Mouse (Mus musculus) heart, adult 9 months (tissue): ENCODE data around the gene Srpk1.

Source experiments
- DNase-seq, 2 experiments: peaks; one replicate each; pipeline ENCODE4 v3.0.0; 2022; ENCODE audit warnings: low spot score in 2 of 2

Gene Srpk1

GRCm38 (mm10) chr17:28615332-28615731, 7.2 kb downstream of the Srpk1 start:
- no peak for DNase-seq

DNA sequence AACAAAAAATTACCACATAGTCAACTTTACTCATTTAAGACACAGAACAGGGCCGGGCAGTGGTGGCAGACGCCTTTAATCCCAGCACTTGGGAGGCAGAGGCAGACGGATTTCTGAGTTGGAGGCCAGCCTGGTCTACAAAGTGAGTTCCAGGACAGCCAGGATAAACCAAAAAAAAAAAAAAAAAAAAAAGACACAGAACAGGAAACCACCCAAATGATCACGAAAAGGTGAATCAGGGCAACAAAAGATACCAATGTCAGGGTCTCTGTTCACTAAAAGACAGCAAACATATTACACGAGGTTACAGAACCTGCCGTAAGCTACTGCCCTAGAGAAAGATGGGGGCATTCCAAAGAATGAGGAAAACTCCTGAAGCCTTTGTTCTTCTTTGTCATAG, 9.4 kb downstream of the Srpk1 start:
- no peak for DNase-seq

- DNase-seq: no peak
Measured at GRCm38 (mm10) chr17:28612603-28613002, 9.9 kb downstream of the Srpk1 start.

DNA sequence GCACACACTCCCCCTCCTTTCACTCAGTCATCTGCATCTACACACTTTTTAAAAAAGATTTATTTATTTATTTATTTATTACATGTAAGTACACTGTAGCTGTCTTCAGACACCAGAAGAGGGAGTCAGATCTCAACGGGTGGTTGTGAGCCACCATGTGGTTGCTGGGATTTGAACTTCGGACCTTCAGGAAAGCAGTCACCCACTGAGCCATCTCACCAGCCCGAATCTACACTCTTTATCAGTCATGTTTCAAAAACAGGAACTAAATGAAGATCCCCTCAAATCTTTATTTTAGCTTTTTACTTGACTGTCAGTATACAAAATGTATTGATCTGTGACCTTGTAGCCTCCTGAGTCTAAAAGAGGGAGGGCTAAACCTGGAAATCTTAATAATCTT, 13.0 kb downstream of the Srpk1 start:
- DNase-seq: no peak

DNA sequence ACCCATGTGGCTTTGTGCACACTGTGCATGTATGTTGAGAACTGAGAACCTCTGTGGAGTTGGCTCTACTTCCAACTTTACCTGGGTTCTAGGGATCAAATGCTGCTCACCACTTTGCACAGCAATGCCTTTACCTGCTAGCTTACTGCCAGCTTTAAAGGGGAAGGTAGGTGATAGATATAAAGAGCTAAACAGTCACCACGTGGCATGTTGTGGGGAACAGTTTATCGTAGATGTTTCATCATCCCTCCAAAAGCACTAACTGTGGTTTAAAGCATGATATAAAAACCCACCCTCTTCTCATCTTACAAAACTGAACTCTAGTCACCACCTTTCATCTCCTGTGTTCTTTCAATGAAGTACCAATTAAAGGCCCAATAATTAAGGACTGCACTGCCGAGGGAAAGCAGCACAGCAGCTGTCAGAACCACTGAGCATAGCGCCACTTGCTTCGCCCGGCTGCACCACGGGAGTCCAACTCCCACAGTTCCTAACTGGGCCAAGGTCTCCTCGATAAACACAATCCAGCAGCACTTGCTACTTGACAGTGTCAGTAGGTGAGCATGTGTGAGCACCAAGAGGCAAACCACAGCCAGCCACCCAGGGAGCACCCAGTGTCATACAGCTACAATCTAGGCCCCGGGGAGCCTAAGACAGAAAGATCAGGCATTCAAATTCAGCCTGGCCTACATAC, 20.8 kb downstream of the Srpk1 start:
- no peak for DNase-seq

DNA sequence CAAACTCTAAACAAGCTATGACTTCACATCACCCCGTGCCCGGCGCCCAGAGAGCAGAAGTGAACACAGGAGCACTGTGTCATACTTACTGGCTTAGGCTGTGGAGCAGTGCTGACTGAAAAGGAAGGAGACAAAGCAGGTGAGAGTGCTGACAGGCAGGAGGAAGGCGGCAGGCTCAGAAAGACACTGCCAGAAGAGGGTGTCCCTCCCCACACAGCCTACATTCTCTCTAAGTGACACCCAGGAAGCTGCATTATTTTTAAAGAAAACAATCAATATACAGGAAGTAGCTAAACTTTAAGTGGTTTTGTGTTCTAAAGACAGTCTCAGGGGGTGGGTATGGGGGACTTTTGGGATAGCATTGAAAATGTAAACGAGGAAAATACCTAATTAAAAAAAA, 21.7 kb downstream of the Srpk1 start:
- DNase-seq: no peak

DNA sequence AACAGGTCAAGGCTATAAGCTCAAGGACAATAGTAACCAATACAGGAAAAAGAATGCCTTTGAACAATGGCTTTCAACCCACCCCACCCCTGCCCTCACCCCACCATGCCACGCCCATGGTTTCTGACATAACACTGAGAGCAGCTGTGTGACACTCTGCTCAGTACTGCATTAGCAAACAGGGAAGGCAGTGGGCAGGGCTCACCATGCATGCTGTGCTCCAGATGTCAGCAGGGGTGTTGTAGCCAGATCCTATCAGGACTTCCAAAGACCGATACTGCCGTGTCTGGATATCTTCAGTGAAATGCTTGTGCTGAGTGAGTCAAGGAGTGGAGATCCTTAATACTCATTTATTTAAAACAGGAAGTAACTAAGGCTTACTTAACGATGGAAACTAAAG, 28.5 kb downstream of the Srpk1 start:
- no peak for DNase-seq

GRCm38 (mm10) chr17:28592998-28593397, 29.5 kb downstream of the Srpk1 start:
- DNase-seq: peak; percentile 20 to 54

GRCm38 (mm10) chr17:28591476-28591875, 31.0 kb downstream of the Srpk1 start:
- peak; percentile 49 to 75 for DNase-seq

- no peak for DNase-seq
Measured at GRCm38 (mm10) chr17:28590596-28590995, 31.9 kb downstream of the Srpk1 start.

- no peak for DNase-seq
Measured at GRCm38 (mm10) chr17:28588591-28588990, 33.9 kb downstream of the Srpk1 start.

DNA sequence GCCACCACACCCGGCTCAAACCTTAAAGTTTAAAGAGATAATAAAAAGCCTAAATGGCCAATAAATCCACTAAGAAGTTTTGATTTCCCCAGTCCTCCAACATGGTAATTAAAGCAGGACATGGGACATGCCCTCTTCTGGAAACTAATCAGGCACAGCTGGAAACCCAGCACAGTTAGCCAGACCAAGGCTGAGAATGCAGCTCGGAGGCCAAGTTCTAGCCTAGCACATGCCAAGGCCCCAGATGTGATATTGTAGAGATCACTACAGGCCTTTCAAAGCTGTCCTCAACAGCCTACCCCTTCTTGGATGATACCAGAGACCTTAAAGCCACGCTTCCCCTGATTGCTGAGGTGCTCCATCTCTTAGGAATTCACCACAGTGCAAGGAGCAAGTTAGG, 36.0 kb downstream of the Srpk1 start:
- no peak for DNase-seq

DNA sequence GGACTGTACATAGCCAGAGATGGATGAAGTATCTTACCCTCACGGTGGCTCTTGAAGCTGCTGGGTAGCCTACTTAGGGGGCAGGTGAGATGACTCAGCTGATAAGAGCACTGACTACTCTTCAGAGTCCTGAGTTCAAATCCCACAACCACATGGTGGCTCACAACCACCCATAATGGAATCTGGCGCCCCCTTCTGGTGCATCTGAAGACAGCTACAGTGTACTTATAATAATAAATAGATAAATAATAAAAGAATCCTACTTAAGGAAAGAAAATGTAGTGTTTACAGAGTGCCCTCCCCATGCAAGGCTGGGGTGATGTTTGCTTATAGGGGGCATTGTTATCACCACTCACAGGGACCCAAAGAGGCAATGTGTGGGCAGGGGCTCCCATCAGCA, 41.5 kb downstream of the Srpk1 start:
- no peak for DNase-seq

- DNase-seq: peak in 1 of 2 experiments; percentile 18
Measured at GRCm38 (mm10) chr17:28580396-28580795, 42.1 kb downstream of the Srpk1 start.

DNA sequence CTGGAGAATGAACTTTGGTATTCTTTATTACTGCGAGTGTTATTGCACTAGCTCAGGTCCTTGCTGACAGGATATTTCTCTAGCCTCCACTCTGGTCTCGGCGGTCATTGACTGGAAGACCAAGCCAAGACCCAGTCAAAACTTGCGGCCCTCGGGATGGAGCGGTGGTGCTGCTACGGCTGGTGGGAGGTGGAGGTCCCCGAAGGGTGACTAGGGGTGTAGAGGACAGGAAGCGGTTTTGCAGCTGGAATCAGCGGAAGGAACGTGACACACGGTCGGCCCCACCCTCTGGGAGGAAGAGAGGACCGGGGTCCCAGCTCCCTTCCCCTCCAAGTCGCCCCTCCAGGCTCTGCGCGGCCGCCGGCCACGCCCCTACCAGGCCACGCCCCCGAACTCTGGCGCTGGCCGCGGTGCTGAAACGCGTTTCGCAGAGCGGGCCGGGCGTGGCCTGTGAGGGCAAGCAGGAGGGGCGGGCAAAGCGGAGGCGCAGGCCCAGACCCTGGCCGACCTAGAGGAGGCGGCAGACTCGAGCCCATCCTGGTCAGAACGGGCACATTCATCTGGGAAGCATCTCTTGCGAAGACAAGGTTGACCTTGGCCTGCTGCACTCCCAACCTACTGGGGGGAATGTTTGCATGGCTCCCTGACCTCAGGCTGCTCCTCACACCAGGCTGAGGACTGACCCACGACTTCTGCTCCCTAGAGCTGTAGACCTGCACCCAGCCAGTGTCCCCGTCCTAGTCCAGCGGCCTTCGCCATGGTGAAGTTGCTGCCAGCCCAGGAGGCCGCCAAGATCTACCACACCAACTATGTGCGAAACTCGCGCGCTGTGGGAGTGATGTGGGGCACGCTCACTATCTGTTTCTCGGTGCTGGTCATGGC, 47.0 kb downstream of the Srpk1 start, which contains the start of gene Lhfpl5:
TSS of gene Lhfpl5 (plus strand) at position 398 of the 882 bp plus-strand sequence.
- no peak for DNase-seq

GRCm38 (mm10) chr17:28572941-28573340, 49.6 kb downstream of the Srpk1 start:
- no peak for DNase-seq

GRCm38 (mm10) chr17:28572521-28572920, 50.0 kb downstream of the Srpk1 start:
- DNase-seq: no peak

DNA sequence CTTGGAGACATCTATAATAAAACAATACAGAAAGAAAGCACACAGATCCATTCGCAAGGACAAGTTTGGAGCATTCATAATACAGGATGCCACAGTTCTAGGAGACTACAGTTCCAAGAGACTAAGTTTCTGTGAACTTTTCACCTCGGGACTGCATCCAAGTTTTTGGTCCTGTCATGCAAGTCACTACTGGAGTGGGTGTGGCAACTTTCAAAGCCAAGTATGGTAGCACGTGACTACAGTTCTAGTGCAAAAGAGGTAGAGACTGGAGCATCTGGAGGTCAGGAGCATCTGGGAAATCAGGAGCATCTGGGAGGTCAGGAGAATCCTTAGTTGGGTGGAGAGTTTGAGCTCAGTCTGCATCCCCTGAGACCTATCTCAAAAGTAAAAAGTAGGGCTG, 50.6 kb downstream of the Srpk1 start:
- no peak for DNase-seq

DNA sequence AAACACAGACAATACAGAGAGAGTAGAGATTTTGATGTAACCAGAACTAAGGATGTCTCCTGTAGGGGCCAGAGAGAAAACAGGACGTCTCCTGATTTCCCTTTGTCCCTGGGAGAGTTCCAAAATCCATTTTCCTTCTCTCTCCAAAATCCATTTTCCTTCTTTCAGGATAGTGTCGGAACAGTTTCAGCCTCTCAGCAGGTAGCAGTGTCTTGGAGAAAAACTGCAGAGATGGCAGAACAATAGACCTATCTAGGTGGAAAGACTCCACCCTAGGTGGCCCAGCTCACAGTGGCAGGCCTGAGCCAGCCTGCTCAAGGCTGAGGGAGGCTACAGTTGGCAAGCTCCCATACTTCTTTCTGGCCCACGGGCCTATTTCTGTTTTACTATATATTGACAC, 55.0 kb downstream of the Srpk1 start:
- no peak for DNase-seq

GRCm38 (mm10) chr17:28565181-28565580, 57.3 kb downstream of the Srpk1 start:
- DNase-seq: no peak

DNA sequence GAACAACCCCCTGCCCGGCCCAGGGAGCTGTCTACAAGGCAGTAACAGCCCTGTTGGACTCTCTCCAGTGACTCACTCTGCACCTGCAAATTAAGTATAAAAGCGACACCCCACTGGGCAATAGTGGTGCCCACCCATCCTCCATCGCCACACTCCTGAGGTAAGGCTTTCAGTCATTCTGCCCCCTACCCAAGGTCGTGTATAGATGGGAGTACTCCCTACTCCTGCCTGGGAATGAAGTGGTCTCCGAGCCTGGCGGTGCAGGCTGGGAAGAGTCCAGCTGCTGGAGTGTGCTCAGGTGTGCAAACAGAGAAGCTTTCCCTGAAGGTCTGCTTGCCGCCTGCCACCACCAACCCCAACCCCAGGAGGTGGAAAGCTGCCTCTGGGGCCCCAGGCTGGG, 60.9 kb downstream of the Srpk1 start:
- DNase-seq: no peak

- no peak for DNase-seq
Measured at GRCm38 (mm10) chr17:28560598-28560997, 61.9 kb downstream of the Srpk1 start, which contains the start of gene Clps. TSS of gene Clps (minus strand) at chr17:28560766.

DNA sequence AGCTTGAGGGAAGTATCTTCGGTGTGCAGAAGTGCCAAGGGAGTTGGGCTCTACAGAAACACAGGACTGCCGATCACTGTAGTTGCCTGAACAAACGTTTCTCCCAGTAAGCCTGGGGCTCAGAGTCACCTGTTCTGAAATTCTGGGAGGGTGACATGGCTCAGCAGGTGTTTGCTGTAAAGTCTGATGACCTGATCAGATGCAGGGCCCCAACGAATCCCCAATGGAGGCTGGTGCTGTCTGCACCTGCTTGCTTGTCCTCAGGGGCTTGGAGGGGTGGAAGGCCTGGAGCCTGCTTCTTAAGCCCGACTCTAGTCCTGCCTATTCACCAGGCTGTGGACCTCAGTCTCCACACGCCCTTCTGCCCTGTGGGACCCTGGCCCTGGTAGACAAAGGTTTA, 64.7 kb downstream of the Srpk1 start:
- DNase-seq: no peak
